12 mouse cellular contexts compared by ENCODE assay signal in the genomic region with DNA sequence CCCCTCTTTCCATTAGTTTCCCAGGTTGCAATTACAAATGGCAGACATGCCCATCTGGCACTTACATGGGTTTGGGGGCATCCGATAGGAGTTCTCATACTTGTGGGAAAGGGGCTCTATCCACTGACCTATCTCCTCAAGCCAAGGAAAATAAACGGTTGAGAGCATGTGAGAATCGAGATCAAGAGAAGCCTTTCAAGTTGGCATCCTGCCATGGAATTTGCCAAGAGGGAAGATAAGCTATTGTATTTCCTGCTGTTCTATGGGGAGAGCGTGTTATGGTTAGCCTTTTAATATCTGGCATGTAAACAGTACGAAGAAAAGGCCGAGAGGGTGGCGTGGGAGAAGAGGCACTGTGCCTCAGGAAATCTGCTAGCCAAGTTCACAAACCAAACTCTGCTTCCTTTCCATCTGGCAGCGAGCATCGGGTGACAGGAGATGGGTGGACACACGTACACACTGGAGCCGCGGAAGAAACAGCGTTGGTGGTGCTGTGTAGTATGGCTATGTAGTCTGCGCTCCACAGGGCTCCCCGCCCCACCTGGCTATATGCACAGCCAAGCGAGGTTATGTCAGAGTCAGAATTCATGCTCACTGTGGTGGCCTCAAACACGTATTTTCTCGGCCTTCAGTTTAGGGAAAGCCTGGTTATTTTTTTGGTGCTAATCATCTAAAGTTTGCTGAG. TPM values are rescaled to one million over a fixed set of nuclear protein-coding genes. Genes with fewer than 3 reads are reported as not detected.
A peak's percentile ranks its signal among the peaks of the same experiment; 100 is the strongest.
DNase-seq lines count a peak whose midpoint lies in the region; ATAC-seq and TF ChIP-seq lines count a peak whose summit lies in the region.
"Had no signal": no experiment of that assay in that cellular context is flagged by ENCODE, and none has a peak within 500 bp of the region (broad histone marks: within the 10 kb centered on the region; RNA-seq: fewer than 3 reads in every experiment).

No protein-coding gene starts in this region.

- H3K9ac ChIP-seq in heart, embryonic 11.5 days (ENCODE audit: low read depth, low read length) = no peak overlapping the region
- no peak overlapping the region for H3K9ac ChIP-seq in stomach, postnatal 0 days (ENCODE audit: low read length)
- no peak overlapping the region for H3K9ac ChIP-seq in hindbrain, embryonic 14.5 days
- H3K9ac ChIP-seq: limb, embryonic 12.5 days had no signal

- H3K27ac ChIP-seq in heart, embryonic 11.5 days (ENCODE audit: low read depth, low read length) = 0 out of 2 replicates have a peak overlapping the region, but pooled peaks have one; percentile 41
- H3K27ac ChIP-seq in stomach, postnatal 0 days (replicated peaks) = 0 out of 2 replicates have a peak overlapping the region, but pooled peaks have one; percentile 24
- H3K27ac ChIP-seq in hindbrain, embryonic 14.5 days = no peak overlapping the region
- H3K27ac ChIP-seq: limb, embryonic 12.5 days had no signal

- intact Hi-C loops in heart, postnatal 25 days (cut with DNase I) = no loop called here

- ATAC-seq in heart, embryonic 11.5 days (replicated peaks; ENCODE audit: insufficient number of reproducible peaks, low FRiP score, low TSS enrichment) = peak; percentile 75
- peak; percentile 68; the same call in 1 of the 2 replicates for ATAC-seq in stomach, postnatal 0 days (ENCODE audit: low FRiP score, low TSS enrichment)
- no peak for ATAC-seq in hindbrain, embryonic 14.5 days (ENCODE audit: low FRiP score)

- no peak for TF ChIP-seq EP300 in stomach, postnatal 0 days (optimal IDR thresholded peaks at IDR 0.05)

- H3K36me3 ChIP-seq in heart, embryonic 11.5 days (ENCODE audit: control insufficient read depth, insufficient read depth, low read length) = no peaks in the 10 kb centered on the region
- H3K36me3 ChIP-seq in stomach, postnatal 0 days (ENCODE audit: control insufficient read depth, insufficient read depth, low read length) = no peaks in the 10 kb centered on the region
- H3K36me3 ChIP-seq in hindbrain, embryonic 14.5 days (replicated peaks; ENCODE audit: control insufficient read depth, insufficient read depth) = no peaks in the 10 kb centered on the region
- H3K36me3 ChIP-seq: limb, embryonic 12.5 days had no signal

- no peaks in the 10 kb centered on the region for H3K27me3 ChIP-seq in heart, embryonic 11.5 days (ENCODE audit: control insufficient read depth, insufficient read depth, low read length)
- H3K27me3 ChIP-seq in stomach, postnatal 0 days (ENCODE audit: control insufficient read depth, insufficient read depth, low read length) = no peaks in the 10 kb centered on the region
- no peaks in the 10 kb centered on the region for H3K27me3 ChIP-seq in hindbrain, embryonic 14.5 days (ENCODE audit: control insufficient read depth, insufficient read depth, low read length)
- H3K27me3 ChIP-seq: CH12.LX; limb, embryonic 12.5 days had no signal

- no peaks in the 10 kb centered on the region for H3K9me3 ChIP-seq in heart, embryonic 11.5 days (replicated peaks; ENCODE audit: control insufficient read depth, low read length)
- H3K9me3 ChIP-seq in stomach, postnatal 0 days (ENCODE audit: control insufficient read depth, low read length) = no peaks in the 10 kb centered on the region
- H3K9me3 ChIP-seq in hindbrain, embryonic 14.5 days (ENCODE audit: control insufficient read depth, low read length) = no peaks in the 10 kb centered on the region
- H3K9me3 ChIP-seq: limb, embryonic 12.5 days had no signal

- TF ChIP-seq CTCF in stomach, postnatal 0 days (IDR thresholded peaks at IDR 0.05; ENCODE audit: low read depth) = no peak

- DNase-seq in heart, postnatal 25 days (ENCODE audit: low spot score) = no peak
- peak; percentile 61 for DNase-seq in urinary bladder, postnatal 14 days (ENCODE audit: low spot score)
- no peak for DNase-seq in urinary bladder, postnatal 36 days (ENCODE audit: low spot score in 2 of 2)
- DNase-seq in lung, adult 18-20 months = peak; percentile 46 to 65
- peak; percentile 41 for DNase-seq in stomach, postnatal 0 days (ENCODE audit: low spot score)
- no peak for DNase-seq in thymus, postnatal 4 days
- DNase-seq in hindbrain, embryonic 14.5 days (ENCODE audit: low spot score) = no peak
- DNase-seq: cerebellum, postnatal 36 days; thymus, adult 2 months had no signal

- no peak overlapping the region for H3K4me2 ChIP-seq in heart, embryonic 11.5 days
- H3K4me2 ChIP-seq in stomach, postnatal 0 days (replicated peaks; ENCODE audit: low read depth) = no peak overlapping the region
- no peak overlapping the region for H3K4me2 ChIP-seq in hindbrain, embryonic 14.5 days (replicated peaks)
- H3K4me2 ChIP-seq: limb, embryonic 12.5 days had no signal

- H3K4me1 ChIP-seq in heart, embryonic 11.5 days (ENCODE audit: control insufficient read depth, insufficient read depth, low read length) = peaks cover 2% of the 10 kb centered on the region; the same call in 1 of the 2 replicates
- H3K4me1 ChIP-seq in stomach, postnatal 0 days (replicated peaks; ENCODE audit: control insufficient read depth, insufficient read depth) = 0 out of 2 replicates have a peak, but pooled peaks cover 3% of the 10 kb centered on the region
- no peaks in the 10 kb centered on the region for H3K4me1 ChIP-seq in hindbrain, embryonic 14.5 days (replicated peaks; ENCODE audit: control insufficient read depth, insufficient read depth, low read length)

- no peak overlapping the region for H3K4me3 ChIP-seq in heart, embryonic 11.5 days (ENCODE audit: low read depth, low read length)
- no peak overlapping the region for H3K4me3 ChIP-seq in stomach, postnatal 0 days (ENCODE audit: low read depth, low read length)
- no peak overlapping the region for H3K4me3 ChIP-seq in hindbrain, embryonic 14.5 days (replicated peaks; ENCODE audit: low read length)
- H3K4me3 ChIP-seq: limb, embryonic 12.5 days had no signal

- WGBS in heart, embryonic 11.5 days (ENCODE audit: insufficient replicate concordance) = 62% methylated on average over 18 of the region's 18 CpGs
- 38% methylated on average over 18 of the region's 18 CpGs for WGBS in stomach, postnatal 0 days
- 81% methylated on average over 18 of the region's 18 CpGs for WGBS in hindbrain, embryonic 14.5 days

RNA-seq across cellular contexts. Expression of a gene that starts 40.9 kb away (rescaled TPM):
- polyA plus RNA-seq in heart, embryonic 11.5 days (2014; fragmentation: Nextera tagmentation; extraction: Ambion mirVana) = 11.3 and 11.8 TPM in 2 replicates
- 10 to 100 TPM in 1 of 2 experiments, 1 to 10 TPM in 1; 9.8 to 13.5 TPM for total RNA-seq in heart, postnatal 25 days (2021)
- 36.9 and 40.7 TPM in 2 replicates for polyA plus RNA-seq in stomach, postnatal 0 days (2015; fragmentation: Nextera tagmentation; extraction: Ambion mirVana)
- polyA plus RNA-seq in hindbrain, embryonic 14.5 days (2014; fragmentation: Nextera tagmentation; extraction: Ambion mirVana) = 80.7 and 93.0 TPM in 2 replicates
- total RNA-seq: CH12.LX had no signal

Comparison
In these comparisons a context has a peak if more than half of its experiments do, and no peak if none do; other contexts are left out.
1. DNase-seq: peak in urinary bladder, postnatal 14 days (single experiment), lung, adult 18-20 months (2 of 2) and stomach, postnatal 0 days (single experiment); none in heart, postnatal 25 days (single experiment), urinary bladder, postnatal 36 days (0 of 2), thymus, postnatal 4 days (single experiment) and hindbrain, embryonic 14.5 days (single experiment).